Mouse (Mus musculus): Measurements from ENCODE around the gene Aff1.

Gene Aff1

GRCm38 (mm10) chr5:103692531-103693040, 412 bp downstream of the Aff1 start:
- no peak for ATAC-seq (ENCODE audit: insufficient number of reproducible peaks, low FRiP score, low TSS enrichment)

GRCm38 (mm10) chr5:103693041-103693641, 967 bp downstream of the Aff1 start:
- no peak for ATAC-seq (ENCODE audit: insufficient number of reproducible peaks, low FRiP score, low TSS enrichment)

GRCm38 (mm10) chr5:103694094-103694493, 1.9 kb downstream of the Aff1 start:
- ATAC-seq (ENCODE audit: insufficient number of reproducible peaks, low FRiP score, low TSS enrichment) = no peak

- no peak for ATAC-seq (ENCODE audit: insufficient number of reproducible peaks, low FRiP score, low TSS enrichment)
Measured at GRCm38 (mm10) chr5:103697875-103698491, 5.8 kb downstream of the Aff1 start.

GRCm38 (mm10) chr5:103698577-103698976, 6.4 kb downstream of the Aff1 start:
- no peak for ATAC-seq (ENCODE audit: insufficient number of reproducible peaks, low FRiP score, low TSS enrichment)

- ATAC-seq (ENCODE audit: insufficient number of reproducible peaks, low FRiP score, low TSS enrichment) = no peak
Measured at GRCm38 (mm10) chr5:103699537-103699936, 7.4 kb downstream of the Aff1 start.

- no peak for ATAC-seq (ENCODE audit: insufficient number of reproducible peaks, low FRiP score, low TSS enrichment)
Measured at GRCm38 (mm10) chr5:103700661-103701060, 8.5 kb downstream of the Aff1 start.

GRCm38 (mm10) chr5:103701466-103701865, 9.3 kb downstream of the Aff1 start:
- no peak for ATAC-seq (ENCODE audit: insufficient number of reproducible peaks, low FRiP score, low TSS enrichment)

- ATAC-seq (ENCODE audit: insufficient number of reproducible peaks, low FRiP score, low TSS enrichment) = no peak
Measured at GRCm38 (mm10) chr5:103702527-103702926, 10.4 kb downstream of the Aff1 start.

GRCm38 (mm10) chr5:103705331-103705730, 13.2 kb downstream of the Aff1 start:
- no peak for ATAC-seq (ENCODE audit: insufficient number of reproducible peaks, low FRiP score, low TSS enrichment)

GRCm38 (mm10) chr5:103705874-103706273, 13.7 kb downstream of the Aff1 start:
- ATAC-seq (ENCODE audit: insufficient number of reproducible peaks, low FRiP score, low TSS enrichment) = no peak

GRCm38 (mm10) chr5:103709044-103709443, 16.9 kb downstream of the Aff1 start:
- no peak for ATAC-seq (ENCODE audit: insufficient number of reproducible peaks, low FRiP score, low TSS enrichment)

GRCm38 (mm10) chr5:103711886-103712285, 19.7 kb downstream of the Aff1 start:
- no peak for ATAC-seq (ENCODE audit: insufficient number of reproducible peaks, low FRiP score, low TSS enrichment)

GRCm38 (mm10) chr5:103713422-103713821, 21.2 kb downstream of the Aff1 start:
- ATAC-seq (ENCODE audit: insufficient number of reproducible peaks, low FRiP score, low TSS enrichment) = no peak

- ATAC-seq (ENCODE audit: insufficient number of reproducible peaks, low FRiP score, low TSS enrichment) = no peak
Measured at GRCm38 (mm10) chr5:103714943-103715342, 22.8 kb downstream of the Aff1 start.

- ATAC-seq (ENCODE audit: insufficient number of reproducible peaks, low FRiP score, low TSS enrichment) = no peak
Measured at GRCm38 (mm10) chr5:103716824-103717342, 24.7 kb downstream of the Aff1 start.

- no peak for ATAC-seq (ENCODE audit: insufficient number of reproducible peaks, low FRiP score, low TSS enrichment)
Measured at GRCm38 (mm10) chr5:103719131-103719530, 27.0 kb downstream of the Aff1 start.

- ATAC-seq (ENCODE audit: insufficient number of reproducible peaks, low FRiP score, low TSS enrichment) = no peak
Measured at GRCm38 (mm10) chr5:103719851-103720250, 27.7 kb downstream of the Aff1 start.

- ATAC-seq (ENCODE audit: insufficient number of reproducible peaks, low FRiP score, low TSS enrichment) = no peak
Measured at GRCm38 (mm10) chr5:103720967-103721366, 28.8 kb downstream of the Aff1 start.

- no peak for ATAC-seq (ENCODE audit: insufficient number of reproducible peaks, low FRiP score, low TSS enrichment)
Measured at GRCm38 (mm10) chr5:103721490-103721889, 29.3 kb downstream of the Aff1 start.

GRCm38 (mm10) chr5:103722721-103723120, 30.5 kb downstream of the Aff1 start:
- no peak for ATAC-seq (ENCODE audit: insufficient number of reproducible peaks, low FRiP score, low TSS enrichment)

GRCm38 (mm10) chr5:103724384-103724783, 32.2 kb downstream of the Aff1 start:
- no peak for ATAC-seq (ENCODE audit: insufficient number of reproducible peaks, low FRiP score, low TSS enrichment)
